Mouse (Mus musculus): ENCODE measurements around the gene Galns.
"Not testable (repeated sequence)": the region's sequence is repeated elsewhere in the genome, so short reads cannot be mapped to it uniquely, and the experiment has no call there.

Gene Galns

DNA sequence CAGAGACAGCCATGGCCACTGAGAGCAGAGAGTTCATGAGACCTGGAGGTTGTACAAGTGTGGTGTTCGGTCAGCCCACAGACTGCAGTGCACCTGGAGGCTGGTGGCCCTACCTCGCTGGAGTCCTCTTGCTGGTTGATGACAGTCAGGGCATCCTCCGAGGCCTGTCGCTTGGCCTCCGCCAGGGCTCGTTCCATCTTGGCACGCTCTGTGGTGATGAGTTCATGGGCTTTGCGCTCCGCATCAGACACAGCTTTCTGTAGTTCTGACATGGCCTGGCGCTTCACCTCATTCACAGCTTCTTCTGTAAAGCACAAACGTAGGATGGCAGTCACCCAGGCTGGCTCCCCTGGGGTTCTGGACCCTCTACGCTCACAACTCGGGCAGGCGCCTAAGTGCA, 21.9 kb upstream of the Galns start:
- DNase-seq (ENCODE audit: low read depth): no peak

DNA sequence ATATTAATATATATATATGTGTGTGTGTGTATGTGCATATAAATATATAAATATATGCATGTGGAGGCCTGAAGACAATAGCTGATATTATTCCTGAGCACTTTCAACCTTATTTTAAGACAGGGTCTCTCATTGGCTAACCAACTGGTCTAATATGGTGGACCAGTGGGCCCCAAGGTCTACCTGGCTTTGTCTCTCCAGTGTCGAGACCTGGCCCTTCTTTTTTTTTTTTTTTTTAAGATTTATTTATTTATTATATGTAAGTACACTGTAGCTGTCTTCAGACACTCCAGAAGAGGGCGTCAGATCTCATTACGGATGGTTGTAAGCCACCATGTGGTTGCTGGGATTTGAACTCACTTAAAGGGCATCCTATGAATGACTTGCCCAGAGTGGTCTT, 20.9 kb upstream of the Galns start:
- not testable (repeated sequence) for DNase-seq (ENCODE audit: low read depth)

DNA sequence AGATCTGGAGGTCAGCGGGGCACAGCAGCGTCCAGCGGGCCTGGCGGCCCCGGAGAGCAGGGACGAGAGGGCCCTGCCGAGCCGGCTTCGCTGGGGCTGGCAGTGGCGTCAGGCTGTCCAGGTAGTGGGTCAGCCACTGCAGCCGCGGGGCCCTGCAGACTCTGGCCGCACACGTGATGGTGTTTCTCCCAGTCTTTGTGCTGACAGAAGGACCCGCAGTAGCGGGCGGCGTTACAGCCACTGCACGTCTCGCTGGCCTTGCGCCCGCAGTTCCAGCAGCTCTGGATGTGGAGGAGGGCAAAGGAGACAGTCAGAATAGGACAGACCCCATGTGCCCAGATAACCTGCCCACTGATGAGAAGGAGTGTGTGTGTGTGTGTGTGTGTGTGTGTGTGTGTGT, 19.4 kb upstream of the Galns start:
- DNase-seq (ENCODE audit: low read depth): no peak

DNA sequence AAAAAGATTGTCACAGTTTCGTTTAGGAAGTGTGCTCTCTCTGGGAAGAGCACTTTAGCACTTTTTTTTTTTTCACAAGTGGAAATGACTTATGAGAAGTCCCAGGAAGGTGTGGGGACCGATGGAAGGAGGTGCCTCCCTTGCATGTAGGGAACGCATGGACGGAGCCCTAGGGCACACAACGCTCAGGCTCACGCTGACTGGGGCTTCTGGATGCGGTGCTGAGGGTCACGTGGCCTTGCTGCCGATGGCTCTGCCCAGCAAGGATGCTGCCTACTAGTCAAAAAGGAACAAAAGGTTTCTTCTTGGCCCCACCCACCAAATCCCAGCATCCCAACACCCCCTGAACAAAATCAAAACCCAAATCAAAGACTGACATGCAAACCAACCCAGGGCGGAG, 18.1 kb upstream of the Galns start:
- no peak for DNase-seq (ENCODE audit: low read depth)

DNA sequence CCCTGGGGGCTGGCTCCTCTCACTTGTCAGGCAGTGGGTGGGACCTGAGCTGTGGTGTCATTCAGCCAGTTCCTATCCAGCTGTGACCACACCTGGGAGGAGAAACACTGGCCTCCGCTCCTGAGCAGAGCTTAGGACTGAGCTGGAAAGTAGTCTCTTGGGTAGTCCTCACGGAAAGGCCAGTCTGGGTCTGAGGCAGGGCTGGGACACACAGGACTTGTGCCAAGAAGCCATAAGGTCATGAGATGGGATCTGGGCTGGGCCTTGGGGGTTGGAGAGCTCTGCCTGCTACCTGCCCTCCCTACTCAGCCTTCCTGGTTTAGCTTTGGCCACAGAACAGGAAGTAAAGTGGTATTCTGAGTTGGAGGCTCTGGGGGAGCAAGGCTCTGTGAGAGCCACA, 15.6 kb upstream of the Galns start:
- peak; percentile 69 for DNase-seq (ENCODE audit: low read depth)

DNA sequence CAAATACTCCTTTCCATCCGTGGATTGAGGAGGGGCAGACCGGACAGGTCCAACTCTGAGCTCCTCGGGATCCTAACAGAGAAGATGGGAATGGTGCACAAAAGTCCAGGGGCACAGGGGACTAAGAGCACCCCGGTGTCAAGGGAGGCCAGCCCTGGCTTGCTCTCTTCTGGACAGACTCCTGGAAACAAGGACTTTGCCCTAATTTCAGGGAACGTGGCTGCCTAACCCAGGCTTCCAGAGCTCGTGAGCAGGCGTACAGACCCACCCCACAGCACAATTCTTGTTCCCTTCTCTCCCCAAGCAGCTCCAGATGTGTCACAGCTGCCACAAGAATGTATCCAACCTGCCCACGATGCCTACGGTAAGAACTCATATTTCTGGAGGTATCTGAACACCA, 14.5 kb upstream of the Galns start:
- DNase-seq (ENCODE audit: low read depth): no peak

DNA sequence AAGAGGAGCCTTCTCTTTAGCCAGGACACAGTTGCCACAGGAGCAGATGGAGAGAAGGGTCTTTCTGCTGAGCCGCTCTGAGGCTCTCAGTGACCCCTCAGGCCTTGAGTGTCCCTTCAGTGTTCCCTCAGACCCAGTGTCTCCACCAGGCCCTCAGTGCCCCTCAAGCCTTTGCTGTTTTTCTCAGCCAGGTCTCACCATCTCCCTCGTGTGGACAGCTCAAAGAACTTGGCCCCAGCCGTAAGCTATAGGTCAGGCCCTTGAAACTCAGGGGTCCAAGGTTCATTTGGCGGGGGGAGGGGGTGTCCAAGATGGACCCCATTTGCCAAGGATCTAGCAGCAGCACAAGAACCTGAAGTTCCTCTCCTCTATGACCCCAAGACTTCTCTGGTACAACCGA, 13.4 kb upstream of the Galns start:
- DNase-seq (ENCODE audit: low read depth): peak; percentile 52

DNA sequence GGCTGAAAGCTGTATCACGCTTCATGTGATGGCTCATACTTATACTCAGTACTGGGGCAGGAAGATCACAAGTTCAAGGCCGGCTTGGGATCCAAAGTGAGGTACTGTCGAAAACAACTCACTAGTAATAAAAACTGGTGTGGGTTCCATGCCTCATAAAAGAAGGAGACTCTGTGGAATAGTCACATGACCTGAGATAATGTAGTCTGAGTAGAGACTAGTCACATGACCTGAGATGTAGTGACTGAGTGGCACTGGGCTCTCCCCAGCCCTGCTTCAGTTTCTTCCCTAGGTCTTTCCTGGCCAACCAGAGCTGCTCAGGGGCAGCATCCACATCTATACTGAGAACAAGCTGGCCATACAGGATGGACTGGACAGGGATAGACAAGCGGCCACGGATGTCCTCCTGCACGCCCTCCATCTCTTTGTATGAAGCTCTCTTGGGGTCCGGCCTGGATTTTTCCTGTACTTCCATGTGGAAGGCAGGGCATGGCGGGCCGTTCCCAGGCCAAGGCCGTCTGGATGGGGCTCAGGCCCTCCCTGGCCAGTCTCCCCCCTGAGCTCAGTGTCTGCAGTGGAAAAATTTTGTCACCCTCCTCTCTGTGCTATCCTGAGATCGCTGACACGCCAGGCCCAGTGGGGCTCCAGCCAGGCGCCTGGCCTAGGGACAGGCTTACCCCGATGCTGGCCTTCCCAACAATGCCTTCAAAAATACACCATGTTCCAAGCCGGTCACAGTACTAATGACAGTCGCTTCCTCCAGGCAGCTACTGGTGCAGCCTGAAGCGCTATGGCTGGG, 12.8 kb upstream of the Galns start:
- DNase-seq (ENCODE audit: low read depth): no peak

DNA sequence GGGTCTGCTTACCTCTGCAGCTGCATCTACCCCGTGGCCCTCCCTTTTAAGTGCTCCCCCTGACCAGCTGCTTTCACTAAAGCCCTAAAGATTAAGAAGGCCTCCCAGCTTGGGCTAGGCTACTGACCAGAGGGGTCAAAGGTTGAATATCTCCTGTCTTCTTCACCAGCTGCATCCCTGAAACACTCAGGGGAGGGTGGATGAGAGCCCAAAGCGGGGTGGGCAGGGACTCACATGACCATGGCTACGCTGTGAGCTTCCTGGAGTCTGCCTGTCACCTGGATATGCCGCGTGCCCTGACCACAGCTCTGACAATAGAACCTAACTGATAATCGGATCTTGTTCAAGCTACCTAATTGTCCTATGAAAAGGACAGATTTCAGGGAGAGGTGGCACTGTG, 11.5 kb upstream of the Galns start, which contains the start of gene Pabpn1l:
Pabpn1l (minus strand) TSS at position 13 of the 400 bp plus-strand sequence.
- no peak for DNase-seq (ENCODE audit: low read depth)

DNA sequence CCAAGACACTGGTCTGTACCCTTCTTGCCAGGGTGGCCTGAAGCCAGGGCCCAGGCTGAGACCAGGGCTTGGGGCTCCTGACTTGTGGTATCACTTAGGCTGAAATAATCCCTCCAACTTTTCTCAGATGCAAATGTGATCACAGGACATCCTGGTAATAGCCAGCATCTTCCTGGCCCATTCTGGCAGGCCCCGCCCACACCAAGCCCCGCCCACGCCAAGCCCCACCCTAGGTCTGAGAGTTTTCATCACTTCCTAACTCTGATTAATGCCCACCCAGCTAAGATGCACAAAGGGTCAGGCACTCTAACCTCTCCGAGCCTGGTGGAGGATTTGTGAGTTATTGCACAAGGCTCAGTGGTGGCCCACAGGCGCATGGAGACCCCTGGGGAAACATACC, 9.2 kb upstream of the Galns start:
- no peak for DNase-seq (ENCODE audit: low read depth)

DNA sequence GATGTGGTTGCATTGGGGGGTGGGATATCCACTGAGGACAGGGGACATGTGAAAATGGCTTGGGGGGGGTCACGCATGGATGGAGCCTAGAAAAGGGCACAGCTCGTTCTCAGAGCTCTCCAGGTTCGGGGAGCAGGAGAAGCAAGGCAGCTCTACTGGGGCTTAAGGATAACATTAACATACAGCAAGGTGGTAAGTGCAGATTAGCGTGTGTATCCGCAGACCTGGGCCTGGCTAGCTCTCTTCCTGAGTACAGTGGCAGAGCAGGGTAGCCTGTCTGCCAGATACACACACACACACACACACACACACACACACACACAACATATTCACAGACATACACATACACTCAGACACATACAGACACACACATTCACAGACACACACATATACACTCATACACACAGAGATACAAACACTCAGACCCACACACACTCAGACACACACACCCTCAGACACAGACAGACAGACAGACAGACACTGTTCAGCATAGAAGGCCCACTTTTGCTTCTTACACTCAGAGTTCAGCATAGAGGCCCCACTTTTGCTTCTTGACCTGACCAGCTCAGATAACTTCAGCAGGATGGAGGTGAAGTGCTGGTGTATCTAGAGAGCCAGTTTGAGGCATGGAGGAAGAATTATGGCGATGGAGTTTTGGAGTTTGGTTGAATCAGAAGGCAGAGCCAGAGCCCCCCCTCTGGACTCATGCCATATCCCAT, 7.6 kb upstream of the Galns start:
- no peak for DNase-seq (ENCODE audit: low read depth)

DNA sequence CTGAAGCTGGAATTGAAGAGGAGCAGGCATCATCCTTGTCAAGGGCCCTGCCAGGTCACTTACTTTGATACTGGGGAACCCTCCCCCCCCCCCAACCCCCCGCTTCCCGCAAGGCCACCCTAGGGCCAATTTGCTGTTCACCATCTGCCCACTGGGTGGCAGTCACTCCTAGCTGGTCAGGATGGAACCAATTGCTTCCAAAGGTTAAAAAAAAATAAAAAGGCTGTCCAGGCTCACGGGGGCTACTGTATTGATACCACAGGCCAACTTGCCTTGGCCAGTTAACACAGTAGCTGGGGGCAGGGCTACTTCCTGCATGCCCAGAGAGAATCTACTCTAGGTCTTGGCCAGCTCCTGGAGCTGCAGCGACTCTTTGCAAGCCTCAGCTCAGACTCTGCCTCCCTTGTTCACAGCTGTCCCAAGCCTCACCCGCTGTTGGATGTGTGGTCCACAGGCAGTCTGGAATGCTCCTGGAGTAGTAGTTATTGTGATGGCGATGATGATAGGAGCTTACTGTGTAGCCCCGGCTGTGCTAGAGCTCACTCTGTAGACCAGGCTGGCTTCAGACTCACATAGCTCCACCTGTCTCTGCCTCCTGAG, 6.8 kb upstream of the Galns start:
- peak; percentile 87 for DNase-seq (ENCODE audit: low read depth)

DNA sequence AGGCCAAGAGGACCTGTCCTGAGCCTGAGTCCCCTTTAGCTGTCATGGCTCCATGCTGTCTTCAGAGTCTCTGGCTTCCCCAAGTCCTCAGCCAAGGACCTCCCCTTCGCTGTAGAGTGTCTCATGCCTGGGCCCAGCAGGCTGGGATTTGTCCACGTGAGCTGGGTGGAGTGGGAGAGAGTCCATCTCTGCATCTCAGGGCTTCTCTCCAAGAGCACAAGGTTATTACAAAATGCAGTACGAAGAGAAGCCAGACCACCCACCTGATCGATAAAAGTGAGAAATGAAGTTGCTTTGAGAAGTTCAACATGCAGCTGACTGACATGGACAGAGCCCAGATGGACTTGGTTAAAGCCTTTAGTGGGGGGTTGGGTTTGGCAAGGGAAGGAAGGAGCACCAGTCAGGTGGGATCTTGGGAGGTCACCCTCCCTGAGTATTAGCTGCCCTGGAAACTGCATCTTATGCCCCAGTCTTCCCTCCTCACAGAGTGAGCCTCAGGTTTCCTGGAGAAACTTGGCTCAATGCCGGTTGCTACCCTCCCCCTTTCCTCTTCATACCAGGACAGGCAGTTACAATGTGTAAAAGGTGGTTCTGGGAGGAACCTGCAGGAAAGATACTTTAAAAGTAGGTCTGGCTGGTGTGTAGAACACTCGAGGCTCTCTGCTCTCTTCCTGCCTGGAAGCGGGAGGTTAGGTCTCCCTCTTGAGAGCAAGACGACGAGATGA, 5.1 kb upstream of the Galns start:
- DNase-seq (ENCODE audit: low read depth): no peak

DNA sequence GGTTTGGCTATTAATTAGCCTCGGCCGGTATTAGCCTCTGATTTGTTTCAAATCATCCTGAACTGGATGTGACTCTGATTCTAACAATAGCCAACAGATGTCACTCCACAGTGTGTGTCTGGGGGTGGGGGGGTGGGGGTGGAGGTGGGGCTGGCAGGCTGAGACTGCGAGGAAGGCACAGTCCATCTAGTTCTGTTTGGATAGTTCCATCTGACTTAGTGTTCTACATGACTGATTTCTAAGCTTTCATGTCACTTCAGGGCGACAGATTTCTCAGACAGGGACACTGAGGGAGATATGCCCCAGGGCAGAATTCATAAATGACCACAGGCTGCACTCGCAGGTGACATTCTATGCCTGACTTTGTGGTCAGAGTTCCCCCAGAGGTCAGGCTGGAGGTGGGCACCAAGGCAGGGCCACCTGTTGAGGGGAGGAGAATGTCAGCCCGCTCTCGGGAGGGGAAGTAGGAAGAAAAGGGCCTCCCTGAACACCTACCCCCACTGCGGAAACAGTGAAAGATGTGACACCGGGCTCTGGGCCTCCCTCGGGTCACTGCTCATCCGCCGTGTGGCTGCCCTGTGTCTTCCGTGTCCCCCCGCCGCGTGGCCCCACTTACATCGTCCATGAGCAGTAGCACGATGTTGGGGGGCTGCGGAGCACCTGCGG, 518 bp downstream of the Galns start:
- no peak for DNase-seq (ENCODE audit: low read depth)

DNA sequence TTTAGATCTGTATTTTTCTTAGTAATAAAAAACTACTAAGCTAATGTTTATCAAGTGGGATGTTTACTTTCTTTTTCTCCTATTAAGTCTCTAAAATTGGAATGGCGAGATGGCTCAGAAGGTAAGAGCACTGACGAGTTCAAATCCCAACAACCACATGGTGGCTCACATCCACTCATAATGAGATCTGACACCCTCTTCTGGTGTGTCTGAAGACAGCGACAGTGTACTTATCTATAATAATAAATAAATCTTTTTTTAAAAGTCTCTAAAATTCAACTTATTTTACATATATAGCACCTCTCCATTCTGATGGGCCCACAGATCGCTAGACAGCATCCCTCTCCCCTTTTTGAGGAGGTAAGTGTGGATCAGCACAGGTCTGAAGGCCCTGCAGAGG, 1.1 kb downstream of the Galns start:
- no peak for DNase-seq (ENCODE audit: low read depth)

DNA sequence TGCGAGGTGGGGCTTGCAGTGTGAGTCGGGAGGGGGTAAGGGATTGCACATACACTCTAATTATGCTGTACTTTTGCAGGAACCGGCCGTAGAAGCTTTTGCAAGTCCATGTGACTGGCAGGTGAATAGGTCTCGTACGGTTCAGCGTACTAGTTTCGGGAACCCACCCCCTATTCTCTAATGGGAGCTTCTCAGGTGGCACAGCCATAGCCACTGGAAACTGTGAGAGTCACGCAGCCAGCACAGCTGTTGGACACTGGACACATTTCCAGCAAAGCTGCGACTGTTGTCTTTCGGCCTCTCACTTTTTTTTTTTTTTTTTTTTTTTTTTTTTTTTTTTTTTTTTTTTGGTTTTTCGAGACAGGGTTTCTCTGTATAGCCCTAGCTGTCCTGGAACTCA, 4.5 kb downstream of the Galns start:
- DNase-seq (ENCODE audit: low read depth): no peak

DNA sequence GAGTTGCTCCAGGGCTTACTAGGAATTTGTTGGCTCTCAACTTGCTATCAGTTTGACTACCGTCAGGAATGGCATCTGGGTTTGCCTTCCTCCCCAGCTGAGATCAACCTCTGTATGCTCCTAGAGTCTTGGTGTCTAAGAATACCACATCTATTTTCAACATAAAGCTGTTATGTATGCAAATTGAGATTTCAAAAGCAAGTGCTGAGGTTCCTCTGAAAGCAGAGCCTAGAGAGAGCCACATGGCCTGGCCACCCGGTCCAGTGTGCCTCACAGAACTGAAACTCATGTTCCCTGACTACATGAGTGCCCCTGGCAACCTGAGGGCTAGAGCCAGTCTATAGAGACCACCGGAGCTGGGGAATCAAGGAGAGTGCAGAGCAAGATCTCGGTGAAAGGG, 5.9 kb downstream of the Galns start:
- DNase-seq (ENCODE audit: low read depth): no peak

DNA sequence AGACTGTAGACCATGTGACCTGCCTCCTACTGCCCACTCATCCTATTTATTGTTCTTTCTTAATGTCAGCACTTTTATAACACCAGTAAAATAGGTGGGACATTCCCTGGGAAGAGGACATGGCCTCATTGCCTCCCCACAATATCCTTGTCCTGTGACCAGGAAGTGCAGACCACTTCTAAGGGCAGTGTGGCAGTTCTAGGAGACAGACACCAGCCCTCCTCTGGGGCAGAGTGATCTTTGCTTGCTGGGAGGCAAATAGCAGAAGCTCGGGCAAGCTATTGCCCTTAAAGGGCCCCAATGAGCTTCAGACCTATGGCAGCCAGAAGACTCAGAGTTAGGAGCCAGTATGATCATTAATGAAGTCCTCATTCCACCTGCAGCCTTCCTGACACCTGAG, 6.6 kb downstream of the Galns start:
- DNase-seq (ENCODE audit: low read depth): no peak

DNA sequence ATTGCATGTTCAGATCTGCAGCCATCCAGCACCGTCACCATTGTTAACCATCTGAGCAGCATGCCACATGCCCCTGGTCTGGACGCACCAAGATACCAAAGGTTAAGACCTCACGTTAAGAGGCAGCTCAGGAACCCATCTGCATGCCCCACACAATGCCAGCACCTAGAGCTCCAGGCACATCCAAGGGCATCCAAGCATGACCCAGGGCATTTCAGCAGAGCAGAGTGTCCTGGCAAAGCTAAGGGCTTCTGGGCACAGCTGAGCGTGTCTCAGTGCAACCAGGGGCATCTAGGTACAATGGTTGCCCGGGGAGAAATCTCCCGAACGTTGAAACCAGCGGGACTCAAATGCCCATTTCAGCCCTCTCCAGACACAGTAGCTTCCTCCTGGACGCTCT, 10.6 kb downstream of the Galns start:
- DNase-seq (ENCODE audit: low read depth): no peak

DNA sequence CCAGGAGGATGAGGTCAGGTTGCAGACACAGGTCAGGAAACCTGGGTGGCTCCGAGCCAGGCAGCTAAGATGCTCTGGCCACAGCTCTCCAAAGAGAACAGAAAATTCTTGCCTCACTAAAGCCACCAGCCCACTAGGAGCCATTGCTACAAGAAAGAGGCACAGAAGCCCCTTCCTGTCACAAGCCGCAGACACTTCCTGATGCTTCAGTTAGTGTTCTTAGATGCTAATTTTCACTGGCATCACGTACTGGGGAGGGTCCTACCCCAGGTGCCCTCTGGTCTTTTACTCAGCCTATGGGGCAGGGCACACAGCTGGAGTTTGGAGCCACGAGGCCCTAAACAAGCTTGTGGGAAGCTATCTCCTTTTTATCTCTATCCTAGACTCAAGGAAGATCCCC, 15.2 kb downstream of the Galns start:
- DNase-seq (ENCODE audit: low read depth): no peak

DNA sequence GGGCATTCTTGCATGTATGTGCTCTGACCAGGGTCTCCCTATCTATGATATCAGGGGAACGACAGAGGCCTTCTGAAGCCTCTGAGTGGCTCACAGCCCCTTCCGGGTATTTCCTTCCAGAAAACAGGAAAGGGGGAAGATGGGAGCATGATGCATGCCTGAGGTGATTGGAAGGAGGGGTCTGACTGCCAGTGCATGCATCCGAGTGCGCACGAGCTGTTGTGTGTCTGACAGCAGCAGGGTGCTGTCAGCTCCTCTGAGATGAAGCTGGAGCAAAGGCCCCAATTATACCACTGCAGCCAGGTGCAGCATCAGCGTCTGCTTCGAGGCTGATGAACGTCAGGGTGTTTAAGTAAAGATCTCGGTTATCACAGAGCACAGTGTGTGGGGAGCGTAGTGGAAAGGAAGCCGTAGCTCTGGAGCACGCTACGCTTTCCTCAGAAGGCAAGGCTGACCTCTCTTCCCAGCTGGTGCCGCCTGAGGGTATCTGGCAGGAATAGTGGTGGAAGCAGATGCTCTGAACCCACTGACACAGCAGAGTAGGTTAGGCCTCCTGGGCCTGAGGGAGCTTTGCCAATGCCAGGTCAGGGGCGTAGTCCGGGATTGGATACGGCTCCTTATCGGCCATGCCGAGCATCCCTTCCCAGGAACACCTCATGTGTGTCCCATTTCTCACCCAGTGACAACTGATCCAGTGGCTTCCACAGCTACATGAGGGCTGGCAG, 17.3 kb downstream of the Galns start:
- DNase-seq (ENCODE audit: low read depth): no peak
